Mouse (Mus musculus): ENCODE results near the gene Olfr1424. TPM values are rescaled to one million over a fixed set of nuclear protein-coding genes. Genes with fewer than 3 reads are reported as not detected.

Gene Olfr1424
- not detected for total RNA-seq (2023)

DNA sequence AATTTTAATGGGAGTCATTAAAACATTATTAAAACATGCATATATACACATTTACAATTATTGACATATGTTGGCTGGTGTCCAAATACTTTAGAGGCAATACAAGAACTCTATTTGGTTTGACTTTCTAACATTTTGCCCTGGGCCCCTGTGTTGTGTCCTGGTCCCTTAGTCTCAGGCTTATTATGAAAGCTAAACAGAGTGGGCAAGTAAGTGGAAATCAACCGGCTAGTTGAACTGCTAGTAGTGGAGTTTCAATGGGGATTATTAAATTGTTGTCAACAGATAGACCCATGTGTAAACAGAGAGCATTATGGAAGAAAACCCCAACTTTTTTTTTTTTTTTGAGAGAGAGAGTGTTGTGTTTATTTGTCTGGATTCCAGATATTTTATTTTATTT lies at the start of gene Olfr1424:
Gene Olfr1424 (minus strand): TSS at position 101 of the 400 bp plus-strand sequence.

DNA sequence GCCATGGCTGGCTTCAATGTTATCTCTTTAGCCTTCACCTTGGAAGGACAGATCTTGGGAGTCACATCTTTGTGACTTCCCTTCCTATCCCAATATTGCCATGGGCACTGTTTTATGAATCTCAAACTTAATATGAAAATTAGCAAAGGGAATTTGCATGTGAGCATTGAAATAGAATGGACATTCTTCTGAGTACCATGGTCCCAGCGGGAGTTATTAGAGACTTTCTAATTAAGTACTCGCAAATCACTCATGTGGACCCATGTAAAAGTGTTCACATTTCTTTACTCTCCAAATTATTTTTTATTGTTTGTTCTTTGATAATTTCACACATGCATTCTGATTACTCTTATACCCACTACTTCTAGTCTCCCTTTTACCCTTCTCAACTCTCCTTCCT lies 40.8 kb upstream of the Olfr1424 start, which contains the start of gene Olfr1427:
Gene Olfr1427 (minus strand): TSS at position 101 of the 400 bp plus-strand sequence.

DNA sequence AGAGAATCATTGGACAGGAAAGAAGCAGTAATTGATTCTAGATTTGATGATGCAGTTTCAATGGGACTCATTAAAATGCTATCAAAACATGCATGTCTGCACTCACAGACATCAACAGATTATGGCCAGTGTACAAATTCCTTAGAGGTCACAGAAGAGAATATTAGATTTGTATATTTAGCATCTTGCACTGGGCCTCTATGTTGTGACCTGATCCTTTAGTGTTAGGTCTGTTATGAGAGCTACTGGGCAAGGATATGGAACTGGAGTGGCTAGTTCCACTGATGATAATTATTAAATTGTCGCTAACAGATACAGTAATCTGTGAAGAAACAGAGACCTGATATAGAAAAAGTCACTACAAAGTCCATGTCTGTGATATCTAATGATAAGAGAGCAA lies 29.4 kb upstream of the Olfr1424 start, which contains the start of gene Olfr1426:
Gene Olfr1426 (minus strand): TSS at position 101 of the 400 bp plus-strand sequence.

DNA sequence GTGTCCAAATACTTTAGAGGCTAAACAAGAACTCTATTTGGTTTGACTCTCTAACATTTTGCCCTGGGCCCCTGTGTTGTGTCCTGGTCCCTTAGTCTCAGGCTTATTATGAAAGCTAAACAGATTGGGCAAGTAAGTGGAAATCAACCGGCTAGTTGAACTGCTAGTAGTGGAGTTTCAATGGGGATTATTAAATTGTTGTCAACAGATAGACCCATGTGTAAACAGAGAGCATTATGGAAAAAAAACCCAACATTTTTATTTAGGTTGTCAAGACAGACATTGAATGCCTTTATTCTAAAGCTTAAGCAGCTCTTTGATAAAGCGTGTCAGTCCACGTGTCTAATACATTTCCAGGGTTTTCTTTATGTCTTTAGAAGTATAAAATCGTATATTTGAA lies 15.1 kb upstream of the Olfr1424 start, which contains the start of gene Olfr1425:
Gene Olfr1425 (minus strand): TSS at position 101 of the 400 bp plus-strand sequence.

DNA sequence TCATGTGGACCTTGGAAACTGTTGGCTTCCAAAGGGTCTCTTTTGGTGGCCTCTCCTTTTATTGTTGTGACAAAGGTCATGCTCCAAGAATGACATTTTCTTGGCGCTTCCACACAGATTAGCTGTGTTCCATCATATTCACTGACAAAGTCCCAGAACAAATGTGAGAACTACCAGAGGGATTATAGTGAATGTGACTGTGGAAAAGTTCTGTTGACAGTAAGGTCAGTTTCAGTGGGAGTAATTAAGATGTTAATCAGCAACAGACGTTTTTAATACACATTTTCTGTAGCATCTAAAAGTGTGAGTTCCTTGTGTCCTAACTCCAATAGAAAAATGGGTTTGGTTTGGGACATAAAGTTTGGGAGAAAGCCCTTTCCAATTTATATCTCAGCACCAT lies 21.3 kb downstream of the Olfr1424 start, which contains the start of gene Olfr1423:
Gene Olfr1423 (minus strand): TSS at position 101 of the 400 bp plus-strand sequence.

Other genes starting within 250 kb of the Olfr1424 start
- 7.5 TPM for gene Stx3, start 243.3 kb downstream of the Olfr1424 start, total RNA-seq (2023)
- gene Olfr1417, start 223.5 kb downstream of the Olfr1424 start, total RNA-seq (2023), result not detected
- gene Olfr1418, start 201.6 kb downstream of the Olfr1424 start, total RNA-seq (2023), result not detected
- gene Olfr1419, start 187.6 kb downstream of the Olfr1424 start, total RNA-seq (2023), result not detected
- not detected for gene Olfr1420, start 176.1 kb downstream of the Olfr1424 start, total RNA-seq (2023)
- gene Patl1, start 150.3 kb downstream of the Olfr1424 start, total RNA-seq (2023), result 47.1 TPM
- 40.1 TPM for gene Osbp, start 96.7 kb downstream of the Olfr1424 start, total RNA-seq (2023)
- gene Olfr1423, start 21.4 kb downstream of the Olfr1424 start, total RNA-seq (2023), result not detected
- not detected for gene Olfr1425, start 15.0 kb upstream of the Olfr1424 start, total RNA-seq (2023)
- gene Olfr1426, start 29.3 kb upstream of the Olfr1424 start, total RNA-seq (2023), result not detected
- not detected for gene Olfr1427, start 40.7 kb upstream of the Olfr1424 start, total RNA-seq (2023)
- gene Olfr1428, start 53.2 kb upstream of the Olfr1424 start, total RNA-seq (2023), result not detected
- gene Olfr76, start 60.5 kb upstream of the Olfr1424 start, total RNA-seq (2023), result not detected
- gene Olfr1555-ps1, start 107.4 kb upstream of the Olfr1424 start, total RNA-seq (2023), result not detected
- not detected for gene Olfr1431, start 138.0 kb upstream of the Olfr1424 start, total RNA-seq (2023)
- gene Olfr1432, start 169.9 kb upstream of the Olfr1424 start, total RNA-seq (2023), result not detected
- gene Olfr262, start 179.0 kb upstream of the Olfr1424 start, total RNA-seq (2023), result not detected
- not detected for gene Olfr235, start 198.3 kb upstream of the Olfr1424 start, total RNA-seq (2023)
- gene Olfr1434, start 217.2 kb upstream of the Olfr1424 start, total RNA-seq (2023), result not detected
- not detected for gene Olfr1436, start 236.4 kb upstream of the Olfr1424 start, total RNA-seq (2023)

Data from CD8-positive naive resting alpha-beta T cell, adult 57 days (primary cell).